Mouse (Mus musculus): ENCODE results near the gene Pum3. TPM values are rescaled to one million over a fixed set of nuclear protein-coding genes. Genes with fewer than 3 reads are reported as not detected.

The Pum3 gene
- total RNA-seq, 2 experiments from 2014 or later: 64.0 to 68.9 TPM

Other genes with a start within 250 kb of the Pum3 start
- 10 to 100 TPM; 49.5 to 50.4 TPM for gene Vldlr, start 213.3 kb downstream of the Pum3 start, total RNA-seq (2021)
- under 1 TPM in 1 of 2 experiments, not detected in 1; 0.25 TPM for gene Kcnv2, start 107.2 kb downstream of the Pum3 start, total RNA-seq (2021)

Data from layer of hippocampus, postnatal 14 days (tissue).